Mouse (Mus musculus) heart, postnatal 0 days (tissue): ENCODE measurements at regions not wholly inside any gene's neighbourhood (a gene's known extent, or its start where the extent isn't known, plus 50 kb on each side); places are given as distances from the start of the nearest gene placed in this dataset.

Experiments
- ATAC-seq: fragments of 200-750 bp; cut with Nextera tagmentation; 2 replicates; pipeline ENCODE4 v1.8.0; 2017; ENCODE audit warnings: low read depth, moderate number of reproducible peaks, moderate library complexity; ENCODE audit not compliant: insufficient read depth
- DNase-seq: peaks from one replicate; pipeline ENCODE4 v3.0.0-alpha.2; 2016; ENCODE audit warnings: low spot score
- H3K27ac ChIP-seq: fragments of 300-500 bp; sonication (generic); 2 replicates; pipeline ENCODE4 v1.5.1; 2014; ENCODE audit warnings: low read depth, mild to moderate bottlenecking
- H3K27me3 ChIP-seq: fragments of 300-500 bp; sonication (generic); 2 replicates; pipeline ENCODE4 v1.6.1; 2014; ENCODE audit warnings: low read length, mixed read lengths; ENCODE audit not compliant: control insufficient read depth, insufficient read depth
- H3K36me3 ChIP-seq: fragments of 300-500 bp; sonication (generic); replicated peaks from 2 replicates; pipeline ENCODE4 v1.6.1; 2014; ENCODE audit warnings: low read length, mixed read lengths; ENCODE audit not compliant: control insufficient read depth, insufficient read depth
- H3K4me1 ChIP-seq: fragments of 300-500 bp; sonication (generic); 2 replicates; pipeline ENCODE4 v1.6.1; 2014; ENCODE audit warnings: antibody characterized with exemption; ENCODE audit not compliant: control insufficient read depth, insufficient read depth
- H3K4me2 ChIP-seq: fragments of 300-500 bp; sonication (generic); 2 replicates; pipeline ENCODE4 v1.6.1; 2014; ENCODE audit warnings: low read depth, mild to moderate bottlenecking, low read length, moderate library complexity
- H3K4me3 ChIP-seq: fragments of 300-500 bp; sonication (generic); 2 replicates; pipeline ENCODE4 v1.5.1; 2014; ENCODE audit warnings: low read depth, low read length
- H3K9ac ChIP-seq: fragments of 300-500 bp; sonication (generic); replicated peaks from 2 replicates; pipeline ENCODE4 v1.6.1; 2014; ENCODE audit warnings: low read depth, low read length, mixed read lengths
- H3K9me3 ChIP-seq: fragments of 300-500 bp; sonication (generic); replicated peaks from 2 replicates; pipeline ENCODE4 v1.6.1; 2016; ENCODE audit warnings: low read length; ENCODE audit not compliant: control insufficient read depth
- CTCF ChIP-seq: IDR thresholded peaks from 2 replicates; pipeline ENCODE4 v1.5.1; 2016; ENCODE audit warnings: antibody characterized with exemption, control low read depth, low read depth
- EP300 ChIP-seq: IDR thresholded peaks from 2 replicates; pipeline ENCODE4 v1.6.1; 2016; ENCODE audit warnings: antibody characterized with exemption, low read depth
- WGBS: fragments of 180-500 bp; shearing (Covaris S2); extraction: QIAGEN DNeasy Blood & Tissue Kit; methylation state at CpG from one replicate; pipeline ENCODE4 v1.1.7; 2014; 5-methylcytosine and 5-hydroxymethylcytosine counted together

DNA sequence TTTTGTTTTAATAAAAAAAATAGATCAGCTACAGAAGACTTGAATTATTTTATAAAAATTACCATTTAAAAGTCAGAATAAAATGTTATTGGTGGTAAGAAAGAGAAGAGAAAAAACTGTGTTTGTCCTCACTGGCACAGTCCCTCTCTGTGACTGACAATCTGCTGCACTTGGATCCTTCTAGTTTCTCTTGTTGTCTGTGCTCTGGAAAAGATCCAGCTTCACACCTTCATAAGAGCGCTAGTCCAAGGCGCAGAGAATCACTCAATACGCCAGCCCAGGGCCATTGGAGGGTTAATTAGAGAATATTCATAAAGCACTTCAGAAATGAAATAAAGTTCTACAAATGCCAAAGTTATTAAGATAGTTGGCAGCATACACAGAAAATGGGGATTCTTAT, 153.8 kb downstream of the Lmbrd1 start:
- 81% methylated on average over 3 of the region's 3 CpGs for WGBS
- Histone ChIP-seq H3K9me3 (no peaks in the 10 kb centered on the region), H3K27ac (no peak overlapping the region), H3K36me3 (no peaks in the 10 kb centered on the region), H3K4me1 (no peaks in the 10 kb centered on the region), H3K27me3 (no peaks in the 10 kb centered on the region), H3K9ac (no peak overlapping the region), H3K4me3 (no peak overlapping the region), H3K4me2 (no peak overlapping the region)
- no peak for DNase-seq
- ATAC-seq, result no peak
- TF ChIP-seq EP300, result no peak

DNA sequence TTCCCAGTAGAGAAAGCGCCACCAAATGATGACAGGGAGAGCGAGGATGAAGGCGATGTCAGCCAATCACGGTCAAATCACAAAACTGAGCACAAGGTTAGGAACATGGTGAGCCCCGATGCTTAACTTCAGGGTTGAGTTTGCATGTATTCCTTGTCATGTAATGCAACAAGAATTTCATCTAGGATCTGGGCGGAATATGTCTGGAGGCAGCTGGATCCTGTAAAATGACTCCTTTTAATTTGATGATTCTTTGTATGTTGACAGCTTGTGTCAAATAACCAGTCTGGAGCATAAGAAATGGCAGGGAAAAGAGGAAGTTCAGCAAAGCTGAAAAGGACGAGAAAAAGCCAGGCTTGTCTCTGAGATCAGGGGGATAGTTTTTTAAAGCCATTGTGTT, 188.4 kb downstream of the Lmbrd1 start:
- no peak overlapping the region for H3K27ac ChIP-seq
- DNase-seq, result no peak
- no peak overlapping the region for H3K9ac ChIP-seq
- no peaks in the 10 kb centered on the region for H3K27me3 ChIP-seq
- H3K9me3 ChIP-seq, result no peaks in the 10 kb centered on the region
- TF ChIP-seq EP300, result no peak
- TF ChIP-seq CTCF, result no peak
- no peak for ATAC-seq
- 59% methylated on average over 7 of the region's 7 CpGs for WGBS
- no peak overlapping the region for H3K4me3 ChIP-seq
- H3K4me1 ChIP-seq, result no peaks in the 10 kb centered on the region
- H3K4me2 ChIP-seq, result no peak overlapping the region
- no peaks in the 10 kb centered on the region for H3K36me3 ChIP-seq

DNA sequence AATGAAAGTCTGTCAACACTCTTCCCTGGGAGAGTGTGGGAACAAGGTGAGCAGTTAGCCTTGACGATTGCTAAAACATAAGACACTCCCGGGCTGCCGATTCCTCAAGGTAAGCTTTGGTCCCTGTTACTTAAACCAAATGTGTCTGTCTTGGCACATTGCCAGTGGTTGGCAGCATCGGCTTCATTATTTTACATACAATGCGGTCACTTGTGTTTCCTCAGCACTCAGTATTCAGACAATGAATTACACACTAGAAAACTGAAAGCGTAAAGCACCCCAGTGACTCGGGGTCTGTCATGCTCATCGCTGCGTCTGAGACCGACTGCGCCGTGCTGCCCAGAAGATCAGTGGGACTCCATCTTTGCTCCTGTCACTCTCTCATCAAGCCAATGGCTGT, 191.3 kb downstream of the Lmbrd1 start:
- Histone ChIP-seq H3K9ac (no peak overlapping the region), H3K9me3 (no peaks in the 10 kb centered on the region), H3K4me1 (no peaks in the 10 kb centered on the region), H3K27ac (no peak overlapping the region), H3K4me2 (no peak overlapping the region), H3K4me3 (no peak overlapping the region), H3K27me3 (no peaks in the 10 kb centered on the region), H3K36me3 (no peaks in the 10 kb centered on the region)
- ATAC-seq (no peak), DNase-seq (no peak)
- WGBS, result 78% methylated on average over 12 of the region's 12 CpGs
- TF ChIP-seq CTCF, result no peak
- no peak for TF ChIP-seq EP300

DNA sequence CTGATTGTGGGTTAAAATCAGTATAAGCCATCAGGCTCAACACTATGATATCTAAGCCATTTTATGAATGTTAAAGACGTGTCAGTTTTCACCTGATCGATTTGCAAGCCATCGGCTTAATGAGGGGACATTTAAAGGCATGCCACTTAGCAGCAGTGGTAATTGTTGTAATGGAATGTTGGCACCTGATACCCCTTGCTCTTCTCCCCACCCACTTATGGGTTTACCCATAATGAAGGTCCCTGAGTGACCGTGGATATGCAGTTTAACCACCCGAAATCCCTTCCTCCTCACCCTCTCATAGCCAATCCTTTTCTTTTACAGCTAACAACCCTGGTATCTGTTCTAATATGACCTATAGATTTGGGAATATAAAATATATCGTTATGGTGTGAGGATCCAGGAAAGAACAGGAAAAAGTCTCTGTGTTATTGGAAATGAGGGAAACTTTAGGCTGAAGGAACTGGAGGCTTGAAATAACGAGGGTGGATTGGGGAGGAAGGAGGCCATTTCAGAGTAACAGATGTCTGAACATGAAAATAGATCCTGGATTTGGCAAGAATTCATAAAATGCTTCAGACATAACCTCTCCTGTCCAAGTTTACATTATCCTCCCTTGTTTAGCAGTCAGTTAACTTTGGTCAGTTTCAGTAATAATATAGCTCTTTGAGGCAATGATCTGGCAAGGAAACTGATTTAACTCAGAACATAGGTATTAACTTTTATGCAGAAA, 192.4 kb downstream of the Lmbrd1 start:
- Histone ChIP-seq H3K9me3 (no peaks in the 10 kb centered on the region), H3K27me3 (no peaks in the 10 kb centered on the region), H3K4me3 (no peak overlapping the region), H3K4me1 (no peaks in the 10 kb centered on the region), H3K9ac (no peak overlapping the region), H3K4me2 (no peak overlapping the region), H3K27ac (no peak overlapping the region), H3K36me3 (no peaks in the 10 kb centered on the region)
- DNase-seq (no peak), ATAC-seq (no peak)
- TF ChIP-seq EP300, result no peak
- TF ChIP-seq CTCF, result no peak
- WGBS, result 64% methylated on average over 7 of the region's 7 CpGs

DNA sequence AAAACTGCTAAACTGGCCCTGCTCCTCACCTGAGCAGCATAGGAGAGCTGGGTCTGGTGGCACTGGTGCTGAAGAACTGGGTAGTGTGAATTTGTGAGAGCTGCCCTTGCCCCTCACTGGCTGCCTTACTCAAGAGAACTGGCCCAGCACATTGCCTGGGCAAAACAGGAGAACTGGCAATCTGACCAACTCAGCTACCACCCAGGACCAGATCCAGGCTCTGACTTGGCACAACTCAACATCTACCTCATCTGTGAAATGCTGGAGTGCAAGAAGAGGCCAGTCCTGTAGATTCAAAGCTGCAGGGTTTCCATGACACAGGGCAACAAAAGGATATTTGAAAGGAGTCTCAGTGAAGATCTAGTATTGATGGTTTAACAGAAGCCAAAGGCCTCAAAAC, 198.6 kb downstream of the Lmbrd1 start:
- H3K27me3 ChIP-seq, result no peaks in the 10 kb centered on the region
- ATAC-seq, result no peak
- no peaks in the 10 kb centered on the region for H3K36me3 ChIP-seq
- no peak overlapping the region for H3K4me3 ChIP-seq
- no peak overlapping the region for H3K9ac ChIP-seq
- no peak for TF ChIP-seq CTCF
- TF ChIP-seq EP300, result no peak
- no peaks in the 10 kb centered on the region for H3K4me1 ChIP-seq
- no peak overlapping the region for H3K27ac ChIP-seq
- DNase-seq, result no peak
- no peaks in the 10 kb centered on the region for H3K9me3 ChIP-seq
- H3K4me2 ChIP-seq, result no peak overlapping the region

DNA sequence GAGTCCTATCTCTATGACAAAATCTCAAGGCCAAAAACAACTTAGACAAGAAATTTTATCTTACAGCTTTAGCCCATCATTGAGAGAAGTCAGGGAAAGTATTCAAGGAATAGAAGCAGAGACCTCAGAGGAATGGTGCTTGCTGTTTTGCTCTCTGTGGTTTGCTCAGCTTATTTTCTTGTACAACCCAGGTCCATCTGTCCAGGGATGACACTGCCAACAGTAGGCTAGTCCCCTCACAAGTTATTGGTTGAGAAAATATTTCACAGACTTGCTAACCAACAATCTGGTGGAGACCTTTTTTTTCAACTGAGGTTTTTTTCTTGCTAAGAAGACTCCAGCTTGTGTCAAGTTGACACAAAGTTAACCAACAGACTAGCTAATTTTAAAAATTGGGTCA, 205.2 kb downstream of the Lmbrd1 start:
- Histone ChIP-seq H3K9ac (no peak overlapping the region), H3K27ac (no peak overlapping the region), H3K9me3 (no peaks in the 10 kb centered on the region), H3K36me3 (no peaks in the 10 kb centered on the region), H3K4me3 (no peak overlapping the region), H3K4me2 (no peak overlapping the region), H3K4me1 (no peaks in the 10 kb centered on the region), H3K27me3 (no peaks in the 10 kb centered on the region)
- TF ChIP-seq EP300 (no peak), CTCF (no peak)
- no peak for ATAC-seq
- DNase-seq, result no peak
